Mouse (Mus musculus) lung, embryonic 15.5 days (tissue): ENCODE data around the gene Tmem39a. TPM values are rescaled to one million over a fixed set of nuclear protein-coding genes. Genes with fewer than 3 reads are reported as not detected.

Source experiments
- ATAC-seq: fragments of 200-750 bp; cut with Nextera tagmentation; 2 replicates; pipeline ENCODE4 v1.8.0; 2017; ENCODE audit warnings: moderate number of reproducible peaks, borderline replicate concordance; ENCODE audit not compliant: low FRiP score, low TSS enrichment; ENCODE audit errors: extremely low read depth
- H3K27ac ChIP-seq: fragments of 300-500 bp; sonication (generic); 2 replicates; pipeline ENCODE4 v1.5.1; 2015; ENCODE audit warnings: moderate library complexity, mild to moderate bottlenecking, inconsistent platforms
- H3K27me3 ChIP-seq: fragments of 300-500 bp; sonication (generic); 2 replicates; pipeline ENCODE4 v1.6.1; 2015; ENCODE audit warnings: inconsistent platforms
- H3K36me3 ChIP-seq: fragments of 300-500 bp; sonication (generic); 2 replicates; pipeline ENCODE4 v1.6.1; 2015; ENCODE audit warnings: inconsistent platforms
- H3K4me1 ChIP-seq: fragments of 300-500 bp; sonication (generic); 2 replicates; pipeline ENCODE4 v1.6.1; 2015; ENCODE audit warnings: inconsistent platforms
- H3K4me2 ChIP-seq: fragments of 300-500 bp; sonication (generic); 2 replicates; pipeline ENCODE4 v1.6.1; 2015; ENCODE audit warnings: inconsistent platforms, mild to moderate bottlenecking, moderate library complexity
- H3K4me3 ChIP-seq: fragments of 300-500 bp; sonication (generic); 2 replicates; pipeline ENCODE4 v1.5.1; 2015; ENCODE audit warnings: mild to moderate bottlenecking, inconsistent platforms
- H3K9ac ChIP-seq: fragments of 300-500 bp; sonication (generic); 2 replicates; pipeline ENCODE4 v1.6.1; 2015; ENCODE audit warnings: inconsistent platforms
- H3K9me3 ChIP-seq: fragments of 300-500 bp; sonication (generic); 2 replicates; pipeline ENCODE4 v1.6.1; 2016; ENCODE audit warnings: inconsistent platforms
- WGBS: fragments of 180-500 bp; shearing (Covaris S2); methylation state at CpG from one replicate; pipeline ENCODE4 v1.1.7; 2015; 5-methylcytosine and 5-hydroxymethylcytosine counted together
- polyA plus RNA-seq: library from polyadenylated mRNA; unstranded; fragments of >200 nt; fragmentation: Nextera tagmentation; extraction: Ambion mirVana; gene quantifications from 2 replicates; pipeline ENCODE4 v1.2.1, GENCODE M21; 2015

The Tmem39a gene
- 101 and 119 TPM in 2 replicates for polyA plus RNA-seq

DNA sequence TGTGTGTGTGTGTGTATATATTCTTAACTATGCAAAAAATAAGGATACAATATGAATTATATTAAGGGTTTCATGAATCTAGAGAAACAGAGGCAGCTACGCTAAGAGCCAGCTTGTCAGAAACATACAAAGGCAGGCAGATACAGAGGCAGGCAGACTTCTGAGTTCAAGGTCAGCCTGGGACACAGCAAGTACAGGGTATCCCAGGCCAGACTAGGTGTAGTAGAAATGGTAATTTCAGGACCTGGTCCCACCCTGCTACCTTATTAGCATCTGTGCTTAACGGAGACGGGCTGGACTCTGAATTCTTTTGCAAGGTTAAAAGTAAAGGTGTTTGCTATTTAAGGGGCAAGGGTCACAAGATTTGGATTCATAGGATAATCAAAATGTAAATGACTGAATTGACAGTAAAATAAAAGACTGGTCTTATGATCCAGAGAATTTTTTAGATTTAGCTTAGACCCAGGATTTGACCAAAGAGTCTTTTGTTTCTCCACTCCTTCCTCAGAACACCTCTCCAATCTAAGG is at the start of gene Tmem39a:
TSS of gene Tmem39a (plus strand) at position 478 of the 528 bp plus-strand sequence.
- no peaks in the 10 kb centered on the region for H3K36me3 ChIP-seq
- H3K9me3 ChIP-seq: no peaks in the 10 kb centered on the region
- H3K4me2 ChIP-seq: no peak within 1 kb of the TSS
- no peak for ATAC-seq
- H3K4me1 ChIP-seq: no peaks in the 10 kb centered on the region
- peaks cover 26% of the 10 kb centered on the region for H3K27me3 ChIP-seq
- no peak within 1 kb of the TSS for H3K9ac ChIP-seq
- H3K4me3 ChIP-seq: no peak within 1 kb of the TSS
- H3K27ac ChIP-seq: no peak within 1 kb of the TSS
- WGBS: 80% methylated on average over 3 of the region's 3 CpGs

DNA sequence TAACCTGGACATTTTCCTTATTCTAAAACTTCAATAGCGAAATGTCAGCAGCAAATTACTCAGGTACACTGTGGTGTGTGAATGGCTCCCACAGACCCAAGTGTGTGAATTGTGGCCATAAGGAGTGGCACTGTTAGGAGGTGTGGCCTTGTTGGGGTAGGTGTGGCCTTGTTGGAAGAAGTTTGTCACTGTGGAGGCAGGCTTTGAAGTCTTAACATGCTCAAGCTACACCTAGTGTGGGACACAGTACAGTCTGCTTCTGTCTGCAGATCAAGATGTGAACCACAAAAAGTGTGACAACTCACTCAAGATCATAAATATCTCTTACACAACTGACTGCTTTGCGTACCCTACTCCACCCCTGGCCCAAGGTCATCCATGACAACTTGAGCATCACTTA is 47.7 kb upstream of the Tmem39a start:
- no peak overlapping the region for H3K9ac ChIP-seq
- no peak for ATAC-seq
- no peak overlapping the region for H3K27ac ChIP-seq
- H3K4me1 ChIP-seq: no peaks in the 10 kb centered on the region
- peaks cover 37% of the 10 kb centered on the region for H3K36me3 ChIP-seq
- H3K4me2 ChIP-seq: no peak overlapping the region
- H3K9me3 ChIP-seq: no peaks in the 10 kb centered on the region
- no peak overlapping the region for H3K4me3 ChIP-seq
- 89% methylated on average over 2 of the region's 2 CpGs for WGBS
- no peaks in the 10 kb centered on the region for H3K27me3 ChIP-seq

- H3K9ac ChIP-seq: no peak overlapping the region
- H3K27ac ChIP-seq: no peak overlapping the region
- 93% methylated on average over 2 of the region's 2 CpGs for WGBS
- no peaks in the 10 kb centered on the region for H3K9me3 ChIP-seq
- peaks cover 27% of the 10 kb centered on the region for H3K36me3 ChIP-seq
- peaks cover 12% of the 10 kb centered on the region for H3K4me1 ChIP-seq
- no peaks in the 10 kb centered on the region for H3K27me3 ChIP-seq
- no peak for ATAC-seq
- no peak overlapping the region for H3K4me3 ChIP-seq
- H3K4me2 ChIP-seq: no peak overlapping the region
These were observed 39.4 kb upstream of the Tmem39a start for GRCm38 (mm10) chr16:38519140-38519539.

DNA sequence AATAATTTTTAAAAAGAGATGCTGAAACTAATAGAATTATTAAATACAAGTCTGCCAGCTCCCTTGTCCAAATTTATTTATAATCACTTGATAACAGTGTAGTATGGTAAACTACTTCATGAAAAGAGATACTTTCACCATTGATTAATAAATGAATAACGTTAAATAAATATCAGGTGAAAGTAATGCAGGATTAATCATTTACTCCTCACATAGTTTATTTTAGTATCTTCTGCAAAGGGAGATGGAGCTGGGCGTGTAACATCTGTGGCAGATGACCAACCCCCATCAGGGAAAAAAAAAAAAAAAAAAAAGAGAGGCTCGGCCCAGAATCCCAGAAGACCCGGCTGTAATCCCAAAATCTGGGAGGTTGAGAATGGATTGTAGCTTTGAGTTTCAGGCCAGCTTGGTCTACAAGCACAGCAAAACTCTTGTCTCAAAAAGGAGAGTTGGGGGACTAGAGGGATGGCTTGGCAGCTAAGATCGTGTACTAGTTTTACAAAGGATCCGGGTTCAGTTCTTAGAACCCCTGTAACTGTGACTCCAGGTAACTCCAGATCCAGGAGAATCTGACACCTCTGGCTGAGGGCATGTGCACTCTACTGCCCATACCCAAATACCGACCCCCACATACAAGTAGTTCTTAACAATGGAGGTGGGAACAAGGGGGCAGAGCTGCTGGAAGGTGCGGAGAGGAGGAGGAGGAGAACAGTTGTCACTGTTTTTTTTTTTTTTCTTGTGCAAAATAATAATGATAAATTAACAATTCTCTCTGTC is 37.1 kb upstream of the Tmem39a start:
- Histone ChIP-seq H3K27ac (no peak overlapping the region), H3K4me3 (peak overlapping the region; percentile 70), H3K4me2 (peak overlapping the region; percentile 60), H3K36me3 (peaks cover 25% of the 10 kb centered on the region), H3K9me3 (no peaks in the 10 kb centered on the region), H3K27me3 (no peaks in the 10 kb centered on the region), H3K9ac (peak overlapping the region; percentile 75), H3K4me1 (peaks cover 12% of the 10 kb centered on the region)
- 13% methylated on average over 8 of the region's 8 CpGs for WGBS
- no peak for ATAC-seq

- H3K9me3 ChIP-seq: no peaks in the 10 kb centered on the region
- peak within 1 kb of the TSS; percentile 60 for H3K4me2 ChIP-seq
- peak within 1 kb of the TSS; percentile 70 for H3K4me3 ChIP-seq
- H3K4me1 ChIP-seq: peaks cover 12% of the 10 kb centered on the region
- under 1% methylated on average over 73 of the region's 73 CpGs for WGBS
- peaks cover 29% of the 10 kb centered on the region for H3K36me3 ChIP-seq
- peak within 1 kb of the TSS; percentile 75 for H3K9ac ChIP-seq
- ATAC-seq: peak; percentile 98
- H3K27ac ChIP-seq: peak within 1 kb of the TSS; percentile 92
- H3K27me3 ChIP-seq: no peaks in the 10 kb centered on the region
These were observed 36.1 kb upstream of the Tmem39a start, which contains the start of gene Timmdc1 for GRCm38 (mm10) chr16:38522129-38523084. Timmdc1 (minus strand) TSS chr16:38522663.

DNA sequence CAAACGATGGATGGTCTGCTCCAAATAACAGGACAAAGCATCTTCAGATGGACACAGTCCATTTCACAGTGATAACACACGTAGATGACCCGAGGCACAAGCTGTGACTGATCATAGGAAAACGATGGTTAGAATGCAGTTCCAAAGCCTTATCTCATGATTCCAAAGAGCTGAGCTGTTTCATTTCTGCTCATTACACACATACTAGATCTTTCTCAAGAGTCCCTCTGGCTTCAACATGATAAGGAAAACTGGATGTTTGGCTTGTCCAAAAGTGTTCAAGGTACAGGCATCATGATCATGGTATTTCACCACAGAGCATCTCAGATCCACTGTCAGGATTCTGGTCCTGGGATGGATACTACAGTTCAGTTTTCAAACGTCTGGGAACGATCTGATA is 32.2 kb upstream of the Tmem39a start:
- WGBS: 76% methylated on average over 6 of the region's 6 CpGs
- no peak for ATAC-seq
- Histone ChIP-seq H3K4me2 (no peak overlapping the region), H3K36me3 (peaks cover 53% of the 10 kb centered on the region), H3K9me3 (no peaks in the 10 kb centered on the region), H3K9ac (no peak overlapping the region), H3K4me1 (peaks cover 12% of the 10 kb centered on the region), H3K4me3 (no peak overlapping the region), H3K27me3 (no peaks in the 10 kb centered on the region), H3K27ac (no peak overlapping the region)

DNA sequence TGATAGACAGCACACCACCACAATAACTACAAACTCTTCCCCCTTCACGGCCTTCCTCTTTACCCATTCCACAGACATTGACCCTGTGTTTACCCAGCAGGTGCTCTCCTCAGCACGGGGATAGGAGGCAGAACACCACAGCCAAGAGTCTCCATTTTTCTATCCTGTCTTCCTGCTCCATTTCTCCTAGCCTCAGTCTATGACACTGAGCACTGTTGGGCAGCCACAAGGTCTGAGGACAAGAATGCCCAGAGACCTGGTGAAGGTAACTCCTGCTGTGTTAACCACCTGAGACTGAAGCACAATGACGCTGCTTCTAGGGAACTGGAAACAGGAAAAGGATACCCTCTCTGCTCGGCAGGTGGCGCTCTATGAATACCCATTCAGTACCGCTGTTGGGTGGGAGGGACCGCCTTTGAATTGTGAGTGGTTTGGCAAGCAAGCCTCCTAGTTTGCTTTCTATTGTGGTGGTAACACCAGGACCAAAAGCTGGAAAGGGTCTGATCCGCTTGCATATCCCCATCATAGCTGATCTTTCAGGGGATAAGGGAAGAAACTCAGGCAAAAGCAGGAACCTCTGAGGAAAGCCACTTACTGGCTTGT is 21.9 kb upstream of the Tmem39a start:
- H3K4me1 ChIP-seq: no peaks in the 10 kb centered on the region
- H3K9ac ChIP-seq: no peak overlapping the region
- 35% methylated on average over 8 of the region's 8 CpGs for WGBS
- peaks cover 58% of the 10 kb centered on the region for H3K36me3 ChIP-seq
- H3K4me2 ChIP-seq: no peak overlapping the region
- ATAC-seq: peak; percentile 23; the same call in 1 of the 2 replicates
- H3K4me3 ChIP-seq: no peak overlapping the region
- no peak overlapping the region for H3K27ac ChIP-seq
- no peaks in the 10 kb centered on the region for H3K9me3 ChIP-seq
- no peaks in the 10 kb centered on the region for H3K27me3 ChIP-seq

- no peak overlapping the region for H3K4me3 ChIP-seq
- no peaks in the 10 kb centered on the region for H3K4me1 ChIP-seq
- H3K9me3 ChIP-seq: no peaks in the 10 kb centered on the region
- no peak for ATAC-seq
- H3K4me2 ChIP-seq: no peak overlapping the region
- H3K36me3 ChIP-seq: peaks cover 68% of the 10 kb centered on the region
- WGBS: 85% methylated on average over 13 of the region's 13 CpGs
- H3K27ac ChIP-seq: no peak overlapping the region
- H3K27me3 ChIP-seq: no peaks in the 10 kb centered on the region
- H3K9ac ChIP-seq: no peak overlapping the region
These were observed 19.6 kb upstream of the Tmem39a start for GRCm38 (mm10) chr16:38538716-38539380.

GRCm38 (mm10) chr16:38548000-38548399 is 10.5 kb upstream of the Tmem39a start:
- Histone ChIP-seq H3K9me3 (no peaks in the 10 kb centered on the region), H3K9ac (no peak overlapping the region), H3K4me1 (peaks cover 11% of the 10 kb centered on the region), H3K4me3 (no peak overlapping the region), H3K27me3 (peaks cover 4% of the 10 kb centered on the region; the same call in 1 of the 2 replicates), H3K4me2 (no peak overlapping the region), H3K27ac (no peak overlapping the region), H3K36me3 (peaks cover 33% of the 10 kb centered on the region)
- 95% methylated on average over 1 of the region's 1 CpGs for WGBS
- no peak for ATAC-seq

GRCm38 (mm10) chr16:38549479-38550396 is 8.8 kb upstream of the Tmem39a start, which contains the start of gene Poglut1:
Poglut1 (minus strand) TSS chr16:38550258.
- peak; percentile 92 for ATAC-seq
- Histone ChIP-seq H3K4me3 (peak within 1 kb of the TSS; percentile 77), H3K9me3 (no peaks in the 10 kb centered on the region), H3K4me2 (peak within 1 kb of the TSS; percentile 85), H3K27ac (no peak within 1 kb of the TSS), H3K4me1 (peaks cover 11% of the 10 kb centered on the region), H3K9ac (peak within 1 kb of the TSS; percentile 76), H3K27me3 (peaks cover 13% of the 10 kb centered on the region; the same call in 1 of the 2 replicates), H3K36me3 (peaks cover 22% of the 10 kb centered on the region)
- WGBS: 2% methylated on average over 54 of the region's 54 CpGs
